Mouse (Mus musculus) c-Kit-positive CD71-positive TER-119-positive erythroid progenitor cells, embryonic 14.5 days (primary cell): Measurements from ENCODE around the gene Ppp1r14d.

Experiments used
- DNase-seq: peaks from one replicate; pipeline ENCODE4 v3.0.0-alpha.2; 2013; ENCODE audit warnings: low spot score

Ppp1r14d gene

DNA sequence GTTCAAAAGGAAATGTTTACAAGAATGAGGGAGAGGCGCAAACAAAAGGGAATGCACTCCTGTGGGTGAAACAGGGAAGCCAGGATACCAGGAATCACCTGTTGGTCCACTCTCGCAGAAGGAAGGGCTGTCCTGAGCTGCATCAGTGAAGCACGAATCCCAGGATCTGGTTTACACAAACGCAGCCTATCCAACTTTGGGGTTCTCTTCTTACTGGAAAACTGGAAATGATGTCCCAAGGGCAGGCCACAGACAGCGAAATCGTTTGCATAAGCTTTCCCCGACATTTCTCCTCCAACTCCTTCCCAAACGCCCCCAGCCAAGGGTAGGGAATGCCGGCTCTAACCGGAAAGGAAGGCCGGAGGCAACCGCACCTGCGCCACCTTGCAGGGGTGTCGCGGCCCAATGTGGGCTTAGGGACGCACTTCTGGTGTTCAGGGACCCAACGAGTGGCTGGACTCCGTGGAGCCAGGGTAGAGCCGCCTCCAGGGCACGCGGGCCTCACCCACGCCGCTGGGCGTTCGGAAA, 7.0 kb upstream of the Ppp1r14d start:
- DNase-seq: no peak

DNA sequence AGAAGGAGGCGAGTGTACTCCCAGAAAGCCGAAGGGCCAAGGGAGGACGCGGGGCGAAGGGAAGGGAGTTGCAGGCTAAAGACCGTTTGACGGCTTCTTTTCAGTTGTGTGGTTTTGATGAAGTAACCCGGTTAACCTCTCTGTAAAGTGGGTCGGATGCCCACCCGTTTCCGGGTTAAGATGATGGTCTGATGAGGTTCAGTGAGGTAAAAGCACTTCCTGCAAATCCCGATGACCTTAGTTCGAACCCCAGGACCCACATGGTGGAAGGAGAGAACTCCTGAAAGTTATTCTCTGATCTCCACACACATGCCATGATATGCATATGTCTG, 20.6 kb downstream of the Ppp1r14d start:
- DNase-seq: no peak

DNA sequence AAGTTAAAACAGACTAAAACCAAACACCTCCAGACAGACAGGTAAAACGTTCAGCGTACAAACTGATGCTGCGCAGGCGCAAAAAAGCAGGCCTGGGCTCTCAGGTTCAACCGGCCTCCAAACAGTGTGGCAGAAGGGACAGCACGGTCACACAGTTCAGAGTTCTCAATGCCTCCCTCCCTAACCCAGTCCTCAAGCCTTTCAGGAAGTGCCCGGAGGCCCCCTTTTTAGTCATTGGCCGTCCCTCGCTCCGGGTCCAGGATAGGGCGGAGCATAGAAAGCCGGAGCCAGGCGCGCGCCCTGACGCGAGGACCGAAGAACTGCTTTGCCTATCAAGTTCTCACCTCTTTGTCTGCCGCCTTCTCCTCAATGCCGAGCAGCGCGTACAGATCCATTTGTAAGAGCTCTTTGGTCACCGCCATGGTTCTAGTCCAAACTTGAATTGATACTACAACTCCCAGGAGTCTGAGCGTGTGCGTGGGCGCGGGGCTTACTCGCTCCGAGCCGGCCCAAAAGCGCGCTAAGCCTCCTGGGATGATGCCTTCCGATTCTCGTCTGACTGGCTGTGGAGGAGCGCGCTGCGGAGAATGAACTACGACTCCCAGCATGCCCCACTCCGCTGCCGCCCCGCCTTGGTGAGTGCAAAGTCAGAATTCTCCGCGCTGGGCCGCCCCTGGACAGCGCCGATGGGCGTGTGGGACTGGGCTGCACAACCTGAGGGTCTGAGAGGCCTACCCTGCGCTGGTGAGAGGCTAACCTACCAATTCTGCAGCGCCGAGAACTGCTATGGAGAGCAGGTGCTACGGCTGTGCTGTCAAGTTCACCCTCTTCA, 21.1 kb downstream of the Ppp1r14d start, which contains the start of the genes Zfyve19 and Dnajc17:
Zfyve19 (plus strand) TSS at position 274 of the 832 bp plus-strand sequence.
Dnajc17 (minus strand) TSS at position 452 of the 832 bp plus-strand sequence.
- DNase-seq: peak; percentile 95

DNA sequence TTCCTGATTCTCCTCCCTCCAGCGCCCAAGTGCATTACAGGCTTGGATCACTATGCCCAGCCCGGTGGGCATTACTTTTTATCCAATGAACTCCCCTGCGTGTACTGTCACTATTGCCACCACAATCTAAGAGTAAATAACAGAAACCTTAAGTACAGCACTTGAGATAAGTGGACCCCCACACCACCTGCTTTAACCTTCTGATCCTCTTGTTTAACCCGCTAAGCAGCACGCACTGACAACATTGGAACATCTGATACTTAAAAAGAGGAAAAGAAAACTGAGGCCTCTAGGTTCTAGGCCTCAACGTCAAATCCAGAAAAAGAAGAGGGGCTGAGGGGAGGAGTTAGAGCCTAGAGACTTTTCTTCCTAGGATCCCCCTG, 21.8 kb downstream of the Ppp1r14d start:
- DNase-seq: no peak

DNA sequence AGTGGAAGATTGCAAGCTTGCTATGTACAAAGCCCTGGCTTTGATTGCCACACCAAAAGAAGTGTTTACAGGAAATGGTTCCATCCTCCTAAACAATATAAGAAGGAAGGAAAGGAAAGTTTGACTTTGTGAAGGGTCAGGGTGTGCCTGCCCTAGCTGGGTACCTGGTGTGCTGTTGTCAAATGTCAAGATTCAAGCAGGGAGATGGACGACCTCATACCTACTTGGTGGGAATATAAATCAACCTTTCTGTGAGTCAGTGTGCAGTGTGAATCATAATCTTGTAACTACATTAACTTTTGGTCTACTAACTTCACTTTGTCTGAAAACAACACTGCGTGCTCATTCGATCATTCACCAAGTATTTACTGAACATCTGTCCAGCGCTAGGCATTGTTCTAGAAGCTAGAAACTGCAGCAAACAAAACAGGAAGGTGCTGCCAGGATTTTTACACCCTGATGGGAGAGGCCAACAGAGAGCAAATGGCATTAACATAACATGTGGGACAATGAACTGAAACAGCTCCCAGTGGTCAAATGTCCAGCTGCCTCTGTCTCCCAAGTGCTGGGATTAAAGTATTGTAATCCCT, 25.7 kb downstream of the Ppp1r14d start:
- no peak for DNase-seq

DNA sequence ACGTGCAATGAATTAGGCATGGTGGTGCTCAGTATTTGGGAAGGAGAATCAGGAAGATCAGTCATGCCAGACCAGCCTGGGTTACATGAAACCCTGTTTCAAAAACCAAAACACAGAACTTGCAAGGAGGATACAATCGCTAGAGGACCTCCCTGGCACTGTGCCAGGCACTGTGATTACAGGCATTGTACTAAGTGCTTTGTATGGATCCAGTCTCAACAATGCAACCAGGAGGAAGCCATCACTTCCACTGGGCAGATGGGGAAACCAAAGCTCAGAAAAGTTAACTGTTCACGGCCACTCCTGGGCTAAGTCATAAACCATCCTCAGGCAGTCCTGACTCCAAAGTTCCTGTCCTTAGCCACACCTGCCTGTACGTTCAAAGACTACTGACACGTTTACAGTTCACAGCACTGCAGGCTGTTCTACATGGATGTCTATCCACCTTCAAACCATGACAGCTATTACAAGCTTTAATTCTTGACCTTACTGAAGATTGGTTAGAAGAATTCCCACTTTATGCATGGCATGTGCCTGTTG, 26.7 kb downstream of the Ppp1r14d start:
- no peak for DNase-seq

DNA sequence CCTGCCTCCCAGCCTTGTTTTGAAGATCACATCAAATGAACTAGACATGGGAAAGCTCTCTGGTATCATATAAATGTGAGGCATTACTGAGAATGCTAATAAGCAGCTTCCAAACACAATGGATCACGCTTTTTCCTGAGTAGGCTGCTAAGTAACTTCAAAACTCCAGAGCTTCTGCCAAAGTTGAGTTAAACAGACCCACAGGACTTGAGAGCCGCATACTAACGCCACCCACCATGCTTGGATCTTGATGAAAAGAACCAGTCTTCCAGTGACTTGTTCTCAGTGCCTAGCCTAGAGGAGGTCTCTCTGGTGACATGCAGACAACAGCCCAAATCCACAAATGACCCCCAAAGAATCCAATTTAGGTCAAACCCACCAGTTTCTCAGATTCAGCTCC, 30.8 kb downstream of the Ppp1r14d start:
- no peak for DNase-seq

DNA sequence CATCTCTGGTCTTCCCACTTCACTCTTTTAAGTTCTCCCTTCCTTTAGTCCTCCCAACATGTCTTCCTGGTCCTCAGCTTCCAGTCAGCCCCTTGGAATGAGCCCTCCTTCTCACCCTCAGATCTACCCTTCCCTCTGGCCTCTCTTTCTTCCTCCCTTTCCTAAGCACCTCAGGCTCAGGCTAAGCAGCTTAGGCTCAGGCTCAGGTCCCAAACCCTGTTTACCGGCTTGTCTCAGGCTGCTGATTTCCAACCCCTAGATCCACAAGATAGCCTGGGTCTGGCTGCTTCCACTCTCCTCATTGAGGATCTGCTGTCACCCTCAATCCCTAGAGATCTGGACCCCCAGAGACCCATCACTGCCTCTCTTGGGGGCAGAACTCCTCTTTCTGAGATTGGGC, 31.7 kb downstream of the Ppp1r14d start:
- DNase-seq: no peak

DNA sequence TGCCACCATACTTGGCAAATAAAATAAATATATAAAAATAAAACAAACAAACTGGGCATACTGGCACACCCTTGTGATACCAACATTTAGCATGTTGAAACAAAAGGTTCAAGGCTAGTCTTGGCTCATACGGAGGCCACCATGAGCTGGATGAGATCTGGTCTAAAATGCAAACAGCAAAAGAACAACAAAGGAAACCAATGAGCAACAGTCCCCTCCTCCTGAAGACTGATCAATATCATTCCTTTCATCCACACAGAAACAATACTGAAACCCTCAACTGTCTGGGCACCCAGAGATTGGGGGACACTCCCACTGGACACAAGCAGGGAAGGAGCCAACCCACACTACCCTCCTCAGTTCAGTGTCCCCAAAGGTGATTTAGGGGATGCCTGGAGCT, 32.2 kb downstream of the Ppp1r14d start:
- no peak for DNase-seq

DNA sequence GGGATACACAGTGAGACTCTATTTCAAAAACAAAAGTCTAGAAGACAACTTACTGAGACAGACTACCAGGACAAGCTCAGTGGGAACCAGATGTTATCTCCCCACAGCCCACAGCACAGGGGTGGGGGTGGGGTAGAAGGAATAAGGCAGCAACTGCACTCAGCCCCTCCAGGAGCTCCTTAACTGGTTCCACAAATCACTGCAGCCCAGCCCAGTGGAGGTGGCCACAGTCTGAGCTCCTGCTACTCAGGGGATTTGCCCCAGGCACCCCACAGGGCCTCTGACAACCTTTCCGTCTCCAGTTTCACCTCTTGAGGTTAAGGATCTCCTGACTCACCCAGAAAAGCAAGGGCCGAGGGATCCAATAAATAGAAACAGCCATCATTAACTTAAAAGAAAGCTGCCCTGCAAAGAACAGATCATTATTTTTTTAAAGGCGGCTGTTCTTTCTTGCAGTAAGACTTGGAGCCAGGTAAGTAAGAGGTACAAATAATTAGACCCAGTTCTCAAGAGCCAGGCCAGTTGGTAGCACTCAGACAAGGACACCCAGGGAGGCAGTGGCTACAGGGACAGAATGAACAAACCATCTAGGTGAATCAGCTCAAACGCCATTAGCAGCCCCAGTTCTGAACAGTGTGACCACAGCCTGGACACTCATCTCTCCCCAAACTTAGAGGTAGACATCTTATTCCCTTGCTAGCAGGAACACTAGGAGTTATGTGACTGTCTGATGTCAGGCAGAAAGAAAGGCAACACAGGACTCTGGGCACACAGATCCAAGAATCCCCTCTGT, 33.2 kb downstream of the Ppp1r14d start:
- no peak for DNase-seq

DNA sequence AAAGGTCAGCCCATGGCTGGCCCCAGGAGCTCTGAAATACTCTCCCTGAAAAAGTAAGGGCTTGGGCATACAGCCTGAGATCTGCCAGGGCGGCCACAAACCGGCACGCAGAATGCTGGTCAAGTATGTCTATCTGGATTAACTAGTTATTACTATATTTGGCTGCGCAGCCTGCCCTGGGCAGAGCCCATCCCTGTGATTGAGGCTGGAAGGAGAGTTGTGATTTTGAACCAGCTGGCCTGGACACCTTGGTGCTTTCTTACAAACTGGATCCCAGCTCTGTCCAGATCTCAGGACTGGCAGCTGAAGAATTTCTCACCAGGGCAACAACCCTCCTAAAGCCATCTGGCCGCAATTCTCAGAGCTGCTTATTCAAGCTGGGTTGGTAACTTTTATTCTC, 35.6 kb downstream of the Ppp1r14d start:
- DNase-seq: no peak

DNA sequence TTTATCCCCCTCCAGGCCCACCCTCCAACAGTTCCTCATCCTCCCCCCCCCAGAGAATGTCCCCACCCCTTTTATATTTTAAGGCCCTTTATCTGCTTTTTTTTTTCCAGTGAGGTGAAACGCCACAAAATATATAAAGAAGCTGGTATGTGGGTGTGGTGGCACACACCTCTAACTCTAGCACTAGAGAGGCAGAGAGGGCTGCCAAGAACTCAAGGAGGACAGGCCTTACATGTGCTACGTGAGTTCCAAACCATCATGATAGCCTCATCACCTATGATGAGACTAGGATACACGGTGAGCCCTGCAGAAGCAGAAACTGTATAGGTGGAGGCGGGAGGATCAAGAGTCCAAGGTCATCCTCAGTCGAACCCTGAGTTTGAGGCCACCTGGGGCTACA, 38.7 kb downstream of the Ppp1r14d start:
- DNase-seq: no peak

DNA sequence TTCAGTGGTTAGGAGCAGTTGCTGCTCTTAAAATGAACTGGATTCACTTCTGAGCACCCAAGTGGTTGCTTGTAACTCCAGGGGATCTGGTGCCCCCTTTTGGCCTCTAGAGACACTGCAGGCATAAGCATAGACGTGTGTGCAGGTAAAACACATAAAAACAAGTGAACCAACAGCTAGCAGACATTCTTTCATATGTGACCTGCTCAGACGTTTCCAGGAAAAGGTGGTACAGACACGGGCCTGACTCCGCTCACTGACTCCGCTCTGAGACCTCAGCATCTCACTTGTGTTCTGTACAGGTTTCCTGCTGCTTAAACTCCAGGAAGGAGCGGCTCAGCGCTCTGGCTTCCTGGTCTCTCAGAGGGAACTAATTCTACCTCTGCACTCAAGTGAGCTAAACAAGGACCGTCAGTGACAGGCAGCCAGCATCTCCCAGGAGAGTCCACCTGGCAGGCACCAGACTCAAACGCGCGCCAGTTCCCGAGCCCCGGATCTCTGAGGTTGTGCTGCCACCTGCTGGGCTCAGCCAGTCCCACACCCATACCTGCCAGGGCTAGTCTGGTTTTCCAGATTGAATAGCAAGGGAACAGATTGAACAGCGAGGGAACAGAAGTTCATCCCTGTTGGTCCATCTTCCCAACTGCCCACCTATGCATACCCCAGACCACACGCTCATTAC, 40.5 kb downstream of the Ppp1r14d start:
- peak; percentile 82 for DNase-seq

DNA sequence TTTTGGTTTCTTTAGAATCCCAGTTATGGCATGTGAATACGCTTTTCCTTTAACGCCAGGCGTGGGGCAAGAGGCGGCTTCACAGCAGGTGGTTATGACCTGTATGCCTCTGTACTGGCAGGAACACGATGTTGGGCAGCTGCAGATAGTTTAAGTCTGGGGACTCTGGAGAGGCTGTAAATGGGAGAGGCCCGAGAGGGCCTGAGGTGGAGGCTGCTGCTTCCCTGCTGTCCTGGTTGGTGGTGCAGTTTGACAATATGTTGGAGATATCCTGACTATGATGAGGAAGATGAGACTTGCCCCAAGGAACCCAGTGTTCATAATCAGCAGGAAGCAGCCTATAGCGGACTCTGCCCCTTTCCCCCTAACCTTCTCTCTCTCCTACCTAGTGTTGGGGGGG, 46.8 kb downstream of the Ppp1r14d start:
- DNase-seq: no peak

DNA sequence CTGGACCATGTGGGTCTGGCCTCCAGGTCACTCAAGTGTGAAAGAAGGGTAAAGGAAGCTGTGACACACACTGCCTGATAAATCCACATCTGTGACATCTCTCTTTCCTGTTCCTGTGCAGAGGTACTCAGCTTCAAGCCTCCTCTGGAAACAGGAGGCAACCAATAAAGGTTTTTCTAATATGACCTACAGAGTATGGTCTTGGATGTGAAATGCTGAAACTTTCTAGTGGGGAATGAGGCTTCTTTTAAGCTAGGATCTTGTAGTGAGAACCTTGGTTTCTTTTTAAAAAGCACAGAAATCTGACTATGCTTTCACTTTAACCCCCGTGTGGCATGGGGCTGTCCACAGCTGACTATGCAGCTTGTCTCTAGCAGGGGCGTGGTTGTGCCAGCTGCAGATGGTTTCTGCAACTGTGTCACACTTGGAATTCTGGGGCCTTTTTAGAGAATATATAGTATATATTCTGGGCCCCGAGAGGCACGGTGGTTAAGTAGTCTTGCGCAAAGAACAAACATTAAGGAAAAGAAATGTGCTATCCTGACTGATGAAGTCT, 52.2 kb downstream of the Ppp1r14d start:
- no peak for DNase-seq

DNA sequence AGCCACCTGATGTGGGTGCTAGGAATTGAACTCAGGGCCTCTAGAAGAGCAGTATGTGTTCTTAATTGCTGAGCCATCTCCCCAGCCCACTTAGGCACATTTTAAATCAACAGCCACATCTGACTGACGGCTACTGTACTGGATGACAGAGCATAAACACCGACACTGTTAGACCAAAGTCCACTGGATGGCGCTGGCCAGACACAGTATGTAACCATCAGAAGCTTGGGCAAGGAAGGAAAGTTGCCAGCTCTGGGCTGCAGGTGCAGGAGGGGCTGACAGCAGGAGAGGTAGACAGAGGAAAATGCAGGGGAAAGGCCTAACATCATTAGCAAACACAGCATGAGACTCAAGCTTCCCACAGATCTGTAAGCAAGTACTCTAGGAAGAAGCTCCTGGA, 52.9 kb downstream of the Ppp1r14d start:
- DNase-seq: no peak

DNA sequence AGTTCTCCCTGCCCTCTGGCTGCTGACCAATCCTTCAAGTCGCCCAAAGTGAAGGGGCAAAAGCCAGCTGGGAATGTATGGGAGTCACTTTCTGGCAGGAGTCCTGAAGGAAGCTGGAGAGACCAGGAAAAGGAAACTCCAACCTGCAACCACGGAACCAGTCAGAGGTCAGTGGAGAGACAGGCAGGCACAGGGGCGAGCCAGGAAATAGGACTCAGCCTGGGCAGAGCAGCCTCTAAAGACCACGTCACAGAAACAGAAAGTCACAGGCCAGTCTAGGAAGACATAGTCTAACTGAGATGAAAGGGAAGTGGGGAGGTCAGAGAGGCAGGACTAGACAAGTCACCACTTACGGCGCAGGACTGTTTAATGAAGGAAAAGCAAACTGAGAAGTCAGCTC, 54.1 kb downstream of the Ppp1r14d start:
- DNase-seq: no peak

DNA sequence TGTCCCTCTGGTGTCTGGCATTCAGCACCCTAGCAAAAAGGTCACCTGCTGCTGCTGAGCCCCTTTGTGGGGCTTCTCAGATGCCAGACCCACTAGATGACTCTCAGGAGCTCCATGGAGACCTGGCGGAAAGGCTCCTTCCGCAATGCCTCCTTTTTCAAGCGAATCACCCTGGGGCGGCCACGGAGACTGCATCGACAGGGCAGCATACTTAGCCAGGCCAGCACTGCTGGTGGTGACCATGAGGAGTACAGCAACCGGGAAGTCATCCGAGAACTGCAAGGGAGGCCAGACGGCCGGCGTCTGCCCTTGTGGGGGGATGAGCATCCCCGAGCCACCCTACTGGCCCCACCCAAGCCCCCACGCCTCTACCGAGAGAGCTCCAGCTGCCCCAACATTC, 54.8 kb downstream of the Ppp1r14d start:
- DNase-seq: no peak

DNA sequence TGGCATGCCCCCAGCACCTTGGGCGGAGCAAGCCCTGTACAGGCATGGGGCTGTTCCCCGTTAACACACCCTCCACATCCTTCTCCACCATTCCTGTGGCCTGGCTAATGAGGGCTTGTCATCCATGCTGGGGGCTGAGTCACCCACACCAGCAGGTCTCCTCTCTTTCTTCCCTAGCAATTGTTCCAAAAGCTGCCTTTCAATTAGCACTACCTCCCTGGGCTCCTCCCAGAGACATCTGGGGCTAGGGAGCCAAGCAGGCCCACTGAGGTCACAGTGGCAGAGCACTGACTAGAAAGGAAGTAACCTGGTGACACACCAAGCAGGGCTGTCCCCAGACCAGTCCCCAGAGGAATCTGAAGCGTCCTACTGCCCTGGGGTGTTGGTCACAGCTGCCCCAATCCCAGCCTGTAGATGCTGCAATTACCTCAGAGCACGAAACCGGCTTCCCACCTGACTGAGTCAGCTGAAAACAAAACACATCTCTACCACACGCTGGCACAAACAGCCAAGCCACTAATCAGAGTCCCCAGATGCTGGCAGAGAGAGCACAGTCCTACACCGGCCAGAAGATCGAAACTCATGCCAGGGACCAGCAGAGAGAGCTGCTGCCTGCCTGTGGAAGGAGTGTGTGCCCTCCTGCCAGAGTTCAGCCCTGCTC, 55.6 kb downstream of the Ppp1r14d start, which contains the start of gene Gm14137:
Gm14137 (plus strand) TSS at position 519 of the 661 bp plus-strand sequence.
- no peak for DNase-seq

DNA sequence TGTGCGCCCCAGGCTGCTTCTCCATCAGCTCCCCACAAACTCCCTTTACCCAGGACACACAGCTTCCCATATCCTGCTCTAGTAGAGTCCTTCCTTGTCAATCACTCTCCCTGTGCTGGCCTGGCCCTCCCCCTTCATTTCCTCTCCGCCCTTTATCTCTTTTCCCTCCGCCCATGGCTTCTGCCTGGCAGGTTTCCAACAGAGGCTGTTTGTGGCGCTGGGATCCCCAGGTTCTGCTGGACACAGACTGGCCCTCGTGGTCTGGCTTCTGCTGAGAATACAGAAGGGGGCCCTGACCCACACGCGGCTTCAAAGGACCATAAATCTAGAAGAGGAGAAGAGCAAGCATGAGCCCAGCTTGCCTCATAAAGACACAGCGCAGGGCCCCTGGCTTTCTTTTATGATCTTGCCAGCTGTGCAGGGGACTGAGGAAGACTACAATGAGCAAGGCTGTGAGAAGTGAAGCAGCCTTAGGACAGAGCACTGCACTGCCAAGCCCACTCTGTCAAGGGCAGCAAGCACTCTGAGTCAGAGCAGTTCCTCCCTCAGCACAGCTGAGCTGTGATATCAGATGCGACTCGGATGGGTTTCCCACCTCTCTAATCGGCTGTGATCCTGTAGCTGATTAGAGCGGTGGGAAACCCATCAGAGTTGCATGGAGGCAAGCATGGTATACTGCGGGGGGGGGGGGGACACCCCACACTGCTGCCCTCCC, 56.7 kb downstream of the Ppp1r14d start:
- DNase-seq: peak; percentile 53
